Mouse (Mus musculus) stomach, postnatal 0 days (tissue): ENCODE data around the gene Chst12. TPM values are rescaled to one million over a fixed set of nuclear protein-coding genes. Genes with fewer than 3 reads are reported as not detected.

Experiments used
- ATAC-seq: fragments of 200-750 bp; cut with Nextera tagmentation; 2 replicates; pipeline ENCODE4 v1.8.0; 2017; ENCODE audit not compliant: low FRiP score, low TSS enrichment
- DNase-seq: peaks from one replicate; pipeline ENCODE4 v3.0.0-alpha.2; 2016; ENCODE audit warnings: low spot score
- H3K27ac ChIP-seq: fragments of 300-500 bp; sonication (generic); replicated peaks from 2 replicates; pipeline ENCODE4 v1.5.1; 2014; ENCODE audit warnings: mild to moderate bottlenecking, control low read depth
- H3K27me3 ChIP-seq: fragments of 300-500 bp; sonication (generic); 2 replicates; pipeline ENCODE4 v1.6.1; 2014; ENCODE audit warnings: low read length; ENCODE audit not compliant: control insufficient read depth, insufficient read depth
- H3K36me3 ChIP-seq: fragments of 300-500 bp; sonication (generic); 2 replicates; pipeline ENCODE4 v1.6.1; 2014; ENCODE audit warnings: low read length, mixed read lengths; ENCODE audit not compliant: control insufficient read depth, insufficient read depth
- H3K4me1 ChIP-seq: fragments of 300-500 bp; sonication (generic); replicated peaks from 2 replicates; pipeline ENCODE4 v1.6.1; 2014; ENCODE audit warnings: antibody characterized with exemption; ENCODE audit not compliant: control insufficient read depth, insufficient read depth
- H3K4me2 ChIP-seq: fragments of 300-500 bp; sonication (generic); replicated peaks from 2 replicates; pipeline ENCODE4 v1.6.1; 2014; ENCODE audit warnings: low read depth, mild to moderate bottlenecking, control low read depth, moderate library complexity
- H3K4me3 ChIP-seq: fragments of 300-500 bp; sonication (generic); 2 replicates; pipeline ENCODE4 v1.5.1; 2014; ENCODE audit warnings: low read depth, low read length, control low read depth
- H3K9ac ChIP-seq: fragments of 300-500 bp; sonication (generic); 2 replicates; pipeline ENCODE4 v1.6.1; 2014; ENCODE audit warnings: mild to moderate bottlenecking, low read length, control low read depth, mixed read lengths
- H3K9me3 ChIP-seq: fragments of 300-500 bp; sonication (generic); 2 replicates; pipeline ENCODE4 v1.6.1; 2016; ENCODE audit warnings: low read length; ENCODE audit not compliant: control insufficient read depth
- CTCF ChIP-seq: IDR thresholded peaks from 2 replicates; pipeline ENCODE4 v1.5.1; 2016; ENCODE audit warnings: antibody characterized with exemption, low read depth, mild to moderate bottlenecking, moderate library complexity
- EP300 ChIP-seq: optimal IDR thresholded peaks from 2 replicates; pipeline ENCODE3; 2016; ENCODE audit warnings: antibody characterized with exemption
- WGBS: fragments of 180-500 bp; shearing (Covaris S2); extraction: QIAGEN DNeasy Blood & Tissue Kit; methylation state at CpG from one replicate; pipeline ENCODE4 v1.1.7; 2014; 5-methylcytosine and 5-hydroxymethylcytosine counted together
- polyA plus RNA-seq: library from polyadenylated mRNA; unstranded; fragments of >200 nt; fragmentation: Nextera tagmentation; extraction: Ambion mirVana; gene quantifications from 2 replicates; pipeline ENCODE4 v1.2.1, GENCODE M21; 2015

Gene Chst12
- polyA plus RNA-seq, 1 experiment from 2014 or later, result 15.8 TPM

DNA sequence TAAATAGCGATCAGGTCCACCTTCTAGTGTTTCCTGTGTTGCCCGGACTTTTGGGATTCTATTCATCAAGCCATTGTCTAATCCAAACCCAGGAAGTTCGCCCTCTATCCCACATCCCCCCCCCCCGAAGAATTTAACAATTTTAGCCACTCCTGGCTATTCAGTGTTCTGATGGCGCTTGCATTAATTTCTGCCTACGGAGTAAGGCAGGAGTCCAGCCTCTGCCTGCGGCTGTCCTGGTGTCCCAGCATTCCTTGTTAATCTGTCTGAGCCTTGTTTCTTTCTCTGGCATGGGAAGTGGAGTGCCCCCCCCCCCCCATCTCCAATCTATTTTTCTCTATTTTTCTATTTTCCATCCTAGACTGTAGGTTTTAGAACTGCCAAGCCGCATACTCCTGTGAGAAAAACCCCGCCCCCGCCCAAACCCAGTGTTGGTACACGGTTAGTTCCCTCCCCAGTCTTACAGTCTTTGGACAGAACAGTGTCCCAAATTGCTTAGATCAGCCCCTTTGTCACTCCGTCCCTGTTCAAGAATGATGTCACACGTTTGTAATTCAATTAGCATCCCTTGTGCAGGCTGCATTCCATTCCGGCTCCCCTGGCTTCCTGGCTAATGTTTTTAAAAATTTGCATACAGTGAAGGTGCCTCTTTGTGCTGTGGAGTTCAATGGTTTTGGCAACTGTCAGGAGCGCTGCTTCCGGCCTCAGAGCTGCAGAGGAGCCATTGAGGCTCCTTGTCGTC is 44.1 kb downstream of the Chst12 start:
- Histone ChIP-seq H3K27ac (no peak overlapping the region), H3K9me3 (no peaks in the 10 kb centered on the region), H3K4me2 (0 out of 2 replicates have a peak overlapping the region, but pooled peaks have one; percentile 8), H3K9ac (no peak overlapping the region), H3K4me3 (no peak overlapping the region), H3K27me3 (no peaks in the 10 kb centered on the region), H3K4me1 (no peaks in the 10 kb centered on the region), H3K36me3 (no peaks in the 10 kb centered on the region)
- ATAC-seq, result no peak
- WGBS, result 37% methylated on average over 17 of the region's 17 CpGs
- DNase-seq, result no peak
- TF ChIP-seq EP300, result no peak
- no peak for TF ChIP-seq CTCF

DNA sequence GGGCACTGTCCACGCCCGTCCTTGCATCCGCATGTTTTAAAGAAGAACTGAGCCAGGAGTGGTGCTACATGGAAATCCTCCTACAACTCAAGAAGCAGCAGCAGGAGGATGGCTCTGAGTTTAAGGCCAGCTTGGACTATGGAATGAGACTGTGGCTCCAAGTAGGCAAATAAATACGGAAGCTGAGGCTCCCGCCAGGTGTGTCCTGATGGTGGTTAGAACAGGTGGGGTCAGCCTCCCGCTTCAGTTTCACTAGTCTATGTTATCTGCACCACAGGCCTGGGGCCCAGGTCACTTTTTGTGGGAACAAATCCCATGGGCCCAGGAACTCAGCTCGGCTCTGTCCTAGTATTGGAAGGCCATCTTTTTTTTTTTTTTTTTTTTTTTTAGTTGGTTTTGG is 48.4 kb downstream of the Chst12 start:
- no peak for ATAC-seq
- Histone ChIP-seq H3K4me3 (no peak overlapping the region), H3K27ac (no peak overlapping the region), H3K9me3 (no peaks in the 10 kb centered on the region), H3K27me3 (no peaks in the 10 kb centered on the region), H3K4me2 (no peak overlapping the region), H3K9ac (no peak overlapping the region), H3K4me1 (no peaks in the 10 kb centered on the region), H3K36me3 (no peaks in the 10 kb centered on the region)
- TF ChIP-seq CTCF (no peak), EP300 (no peak)
- DNase-seq, result no peak
- 84% methylated on average over 7 of the region's 7 CpGs for WGBS

DNA sequence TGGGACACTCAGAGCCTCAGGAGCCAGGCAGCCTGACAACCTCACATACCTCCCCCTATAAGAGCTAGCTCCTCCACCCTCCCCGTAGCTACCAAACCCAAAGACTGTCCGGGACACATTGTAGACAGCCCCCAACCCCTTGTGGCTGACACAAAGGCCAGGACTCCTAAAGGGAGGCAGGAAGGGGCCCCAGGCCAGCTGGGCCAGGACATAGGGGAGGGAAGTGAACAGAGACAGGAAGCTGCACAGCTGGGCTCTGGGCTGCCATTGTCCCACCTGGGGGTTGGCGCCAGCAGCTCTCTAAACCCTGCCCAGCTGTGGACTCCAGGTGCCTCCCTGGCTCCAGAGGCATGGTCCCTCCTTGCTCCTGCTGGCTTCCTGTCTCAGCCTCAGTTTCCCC is 51.5 kb downstream of the Chst12 start:
- 72% methylated on average over 3 of the region's 3 CpGs for WGBS
- H3K9ac ChIP-seq, result no peak overlapping the region
- no peak for ATAC-seq

DNA sequence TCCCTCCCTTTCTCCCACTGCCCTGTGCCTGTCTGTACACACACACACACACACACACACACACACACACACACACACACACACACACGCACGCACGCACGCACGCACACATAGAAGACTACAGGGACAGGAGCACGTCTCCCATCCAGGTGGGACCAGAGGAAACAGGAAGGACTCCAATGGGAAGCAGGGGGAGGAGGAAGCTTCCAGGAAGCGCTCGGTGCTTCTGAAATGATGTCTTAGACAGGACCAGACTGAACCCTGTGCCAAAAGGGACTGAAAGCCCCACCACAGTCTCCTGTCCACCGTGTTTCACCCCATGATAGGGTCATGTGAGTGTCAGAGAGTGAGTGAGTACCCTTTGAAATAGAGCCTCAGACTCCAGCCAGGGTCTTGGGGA is 57.3 kb downstream of the Chst12 start:
- Histone ChIP-seq H3K4me1 (no peaks in the 10 kb centered on the region), H3K4me3 (no peak overlapping the region)
- ATAC-seq, result no peak

More for the DNA sequence above, 51.5 kb downstream of the Chst12 start:
- no peaks in the 10 kb centered on the region for H3K9me3 ChIP-seq
- no peaks in the 10 kb centered on the region for H3K36me3 ChIP-seq
- H3K4me3 ChIP-seq, result no peak overlapping the region
- H3K4me1 ChIP-seq, result no peaks in the 10 kb centered on the region
- no peak for TF ChIP-seq CTCF
- no peak for TF ChIP-seq EP300
- H3K4me2 ChIP-seq, result no peak overlapping the region
- H3K27me3 ChIP-seq, result no peaks in the 10 kb centered on the region
- DNase-seq, result no peak
- no peak overlapping the region for H3K27ac ChIP-seq

DNA sequence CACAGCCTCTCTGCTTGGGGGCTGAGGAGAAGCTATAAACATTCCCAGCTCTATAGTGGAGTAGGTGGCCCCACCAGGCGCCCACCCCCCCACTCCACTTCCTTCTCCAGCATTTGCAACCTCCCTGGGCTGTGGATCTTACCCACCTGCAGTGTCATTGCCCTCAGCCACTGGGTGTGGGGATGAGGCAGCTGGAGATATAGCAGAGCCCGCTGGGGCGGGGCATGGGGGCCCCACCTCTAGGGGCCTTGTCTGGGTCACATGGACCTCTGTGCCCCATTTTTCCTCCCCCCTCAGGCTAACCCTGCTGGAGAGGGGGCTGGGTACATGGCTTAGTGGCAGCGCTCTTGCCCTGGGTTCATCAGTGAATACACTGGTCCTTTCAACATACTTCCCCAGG is 59.5 kb downstream of the Chst12 start, which contains the start of gene Grifin:
Grifin (minus strand) TSS at position 176 of the 400 bp plus-strand sequence.
- DNase-seq (no peak), ATAC-seq (peak; percentile 2; the same call in 1 of the 2 replicates)
- Histone ChIP-seq H3K36me3 (no peaks in the 10 kb centered on the region), H3K27ac (no peak within 1 kb of the TSS; the same call in 1 of the 2 replicates), H3K9me3 (no peaks in the 10 kb centered on the region), H3K9ac (peak within 1 kb of the TSS; percentile 13; the same call in 1 of the 2 replicates), H3K4me3 (no peak within 1 kb of the TSS), H3K4me2 (no peak within 1 kb of the TSS), H3K27me3 (no peaks in the 10 kb centered on the region), H3K4me1 (no peaks in the 10 kb centered on the region)
- 87% methylated on average over 4 of the region's 4 CpGs for WGBS
- TF ChIP-seq CTCF, result no peak
- TF ChIP-seq EP300, result no peak

More for the DNA sequence above, 57.3 kb downstream of the Chst12 start:
- Histone ChIP-seq H3K27ac (no peak overlapping the region), H3K36me3 (no peaks in the 10 kb centered on the region), H3K9ac (no peak overlapping the region), H3K27me3 (no peaks in the 10 kb centered on the region), H3K4me2 (no peak overlapping the region), H3K9me3 (no peaks in the 10 kb centered on the region)
- DNase-seq, result no peak
- WGBS, result 69% methylated on average over 9 of the region's 9 CpGs
- TF ChIP-seq CTCF (no peak), EP300 (no peak)

DNA sequence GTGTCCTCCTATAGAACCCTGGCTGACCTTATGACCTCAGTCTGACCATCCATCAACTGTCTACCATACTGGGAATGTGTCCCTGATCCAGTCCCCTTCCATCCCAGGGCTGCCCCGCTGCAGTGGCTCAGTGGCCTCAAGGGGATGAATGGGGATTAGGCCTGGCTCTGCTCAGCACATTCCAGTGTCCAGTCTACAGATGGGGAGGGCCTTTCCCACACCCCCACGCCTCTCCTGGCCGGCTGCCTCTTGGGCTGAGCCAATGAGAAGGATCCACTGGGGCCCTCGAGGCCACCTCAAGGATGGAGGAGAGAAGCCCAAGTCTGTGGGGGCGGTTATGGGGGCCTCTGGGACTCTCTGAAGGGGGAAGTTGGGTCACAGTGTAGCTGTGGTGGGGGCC is 60.1 kb downstream of the Chst12 start:
- Histone ChIP-seq H3K4me1 (no peaks in the 10 kb centered on the region), H3K36me3 (no peaks in the 10 kb centered on the region), H3K27me3 (no peaks in the 10 kb centered on the region), H3K9me3 (no peaks in the 10 kb centered on the region), H3K9ac (no peak overlapping the region), H3K27ac (no peak overlapping the region; the same call in 1 of the 2 replicates), H3K4me3 (no peak overlapping the region), H3K4me2 (no peak overlapping the region)
- 24% methylated on average over 5 of the region's 5 CpGs for WGBS
- DNase-seq (peak; percentile 37), ATAC-seq (peak; percentile 71)
- 0 out of 2 replicates have a peak, but pooled peaks have one; percentile 8 for TF ChIP-seq CTCF
- TF ChIP-seq EP300, result no peak
